Mouse (Mus musculus): ENCODE data around the gene Fyn.

The Fyn gene

GRCm38 (mm10) chr10:39542535-39543257 is 174.0 kb downstream of the Fyn start:
- no peak for DNase-seq

- no peak for DNase-seq
These were observed 174.7 kb downstream of the Fyn start for GRCm38 (mm10) chr10:39543258-39543770.

GRCm38 (mm10) chr10:39547369-39548074 is 178.9 kb downstream of the Fyn start:
- DNase-seq, result no peak

- no peak for DNase-seq
These were observed 182.1 kb downstream of the Fyn start for GRCm38 (mm10) chr10:39550791-39551190.

GRCm38 (mm10) chr10:39551637-39552185 is 183.1 kb downstream of the Fyn start:
- no peak for DNase-seq

- DNase-seq, result no peak
These were observed 183.7 kb downstream of the Fyn start for GRCm38 (mm10) chr10:39552351-39552814.

GRCm38 (mm10) chr10:39552903-39553302 is 184.2 kb downstream of the Fyn start:
- no peak for DNase-seq

GRCm38 (mm10) chr10:39555289-39555715 is 186.6 kb downstream of the Fyn start:
- DNase-seq, result no peak

- DNase-seq, result no peak
These were observed 187.1 kb downstream of the Fyn start for GRCm38 (mm10) chr10:39555740-39556139.

GRCm38 (mm10) chr10:39557360-39557759 is 188.7 kb downstream of the Fyn start:
- no peak for DNase-seq

GRCm38 (mm10) chr10:39557851-39558250 is 189.2 kb downstream of the Fyn start:
- DNase-seq, result peak; percentile 62 to 69

GRCm38 (mm10) chr10:39558492-39559005 is 189.9 kb downstream of the Fyn start:
- DNase-seq, result no peak

GRCm38 (mm10) chr10:39559321-39559720 is 190.7 kb downstream of the Fyn start:
- no peak for DNase-seq

GRCm38 (mm10) chr10:39562383-39562782 is 193.7 kb downstream of the Fyn start:
- DNase-seq, result no peak

- DNase-seq, result no peak
These were observed 195.0 kb downstream of the Fyn start for GRCm38 (mm10) chr10:39563552-39564223.

GRCm38 (mm10) chr10:39566901-39567300 is 198.2 kb downstream of the Fyn start:
- no peak for DNase-seq

GRCm38 (mm10) chr10:39568991-39569390 is 200.3 kb downstream of the Fyn start:
- no peak for DNase-seq

- no peak for DNase-seq
These were observed 202.4 kb downstream of the Fyn start for GRCm38 (mm10) chr10:39571011-39571410.

- no peak for DNase-seq
These were observed 203.5 kb downstream of the Fyn start for GRCm38 (mm10) chr10:39572050-39572671.

GRCm38 (mm10) chr10:39572672-39573051 is 204.0 kb downstream of the Fyn start:
- no peak for DNase-seq

GRCm38 (mm10) chr10:39576466-39576865 is 207.8 kb downstream of the Fyn start:
- no peak for DNase-seq

GRCm38 (mm10) chr10:39580477-39580876 is 211.8 kb downstream of the Fyn start:
- DNase-seq, result no peak

Measured in kidney, adult 8-10 months (tissue).